Mouse (Mus musculus): Measurements from ENCODE around the gene Fbf1. TPM values are rescaled to one million over a fixed set of nuclear protein-coding genes. Genes with fewer than 3 reads are reported as not detected.
A peak's percentile ranks its signal among the peaks of the same experiment; 100 is the strongest.

Fbf1 gene
- polyA plus RNA-seq, 1 experiment, result 48.2 TPM

DNA sequence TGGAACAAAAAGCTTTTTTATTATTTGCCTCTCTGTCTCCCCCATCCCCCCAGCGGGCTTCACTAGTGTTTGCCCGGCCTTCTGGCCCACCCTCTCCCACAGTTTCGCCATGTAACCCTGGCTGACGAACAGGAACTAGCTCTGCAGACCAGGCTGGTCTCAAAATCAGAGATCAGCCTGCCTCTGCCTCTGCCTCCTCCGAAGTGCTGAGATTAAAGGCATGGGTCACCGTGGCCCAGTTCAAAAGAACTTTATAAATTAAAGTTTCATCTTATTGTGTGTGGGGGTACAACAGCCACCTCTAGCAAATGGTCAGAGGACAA, 29.6 kb upstream of the Fbf1 start:
- H3K27me3 ChIP-seq (ENCODE audit: control insufficient read depth, insufficient read depth, low read length), result no peaks in the 10 kb centered on the region
- TF ChIP-seq CTCF (IDR thresholded peaks at IDR 0.05; ENCODE audit: control insufficient read depth, insufficient read depth, insufficient replicate concordance, low read depth, low read length) (no peak), POLR2A (IDR thresholded peaks at IDR 0.05; ENCODE audit: control insufficient read depth, low read depth, low read length) (no peak)
- H3K36me3 ChIP-seq (ENCODE audit: control insufficient read depth, insufficient read depth, low read length), result peaks cover 2% of the 10 kb centered on the region; the same call in 1 of the 2 replicates
- H3K4me1 ChIP-seq (ENCODE audit: control insufficient read depth, insufficient read depth, low read length), result peaks cover 12% of the 10 kb centered on the region
- peak overlapping the region; percentile 35 for H3K4me3 ChIP-seq (ENCODE audit: control insufficient read depth, low read depth, low read length)
- no peak overlapping the region for H3K27ac ChIP-seq (ENCODE audit: control insufficient read depth, insufficient read depth, low read depth, low read length)

DNA sequence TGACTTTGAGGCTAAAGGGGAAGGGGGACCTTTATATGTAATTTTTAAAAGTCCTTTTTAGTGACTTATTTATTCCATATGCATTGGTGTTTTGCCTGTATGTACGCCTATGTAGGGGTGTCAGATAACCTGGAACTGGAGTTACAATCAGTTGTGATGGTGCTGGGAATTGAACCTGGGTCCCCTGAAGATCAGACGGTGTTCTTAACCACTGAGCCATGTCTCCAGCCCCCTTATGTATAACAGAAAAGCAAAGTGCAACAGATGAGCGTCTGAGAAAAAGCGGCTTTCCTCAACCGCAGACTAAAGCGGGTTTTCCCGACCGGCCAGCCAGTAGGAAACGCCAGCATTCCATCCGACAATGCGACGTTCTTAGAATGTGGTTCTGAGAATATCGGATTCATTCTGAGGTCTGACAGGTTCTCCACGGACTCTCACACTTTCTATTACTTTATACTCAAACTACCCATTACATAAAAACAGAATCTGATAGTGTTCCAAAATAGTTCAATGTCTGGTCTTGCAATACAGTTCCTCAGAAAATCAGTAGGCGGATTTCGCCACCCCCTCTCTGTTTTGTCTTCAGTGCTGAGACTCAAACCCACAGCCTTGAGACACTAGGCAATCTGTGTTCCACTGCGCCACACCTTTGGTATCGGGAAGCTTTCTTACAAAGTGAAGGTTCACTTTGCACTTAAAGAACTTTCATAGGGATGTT, 29.1 kb upstream of the Fbf1 start:
- peaks cover 12% of the 10 kb centered on the region for H3K4me1 ChIP-seq (ENCODE audit: control insufficient read depth, insufficient read depth, low read length)
- TF ChIP-seq POLR2A (IDR thresholded peaks at IDR 0.05; ENCODE audit: control insufficient read depth, low read depth, low read length) (no peak), CTCF (IDR thresholded peaks at IDR 0.05; ENCODE audit: control insufficient read depth, insufficient read depth, insufficient replicate concordance, low read depth, low read length) (no peak)
- H3K27me3 ChIP-seq (ENCODE audit: control insufficient read depth, insufficient read depth, low read length), result no peaks in the 10 kb centered on the region
- H3K27ac ChIP-seq (ENCODE audit: control insufficient read depth, insufficient read depth, low read depth, low read length), result no peak overlapping the region
- peaks cover 2% of the 10 kb centered on the region; the same call in 1 of the 2 replicates for H3K36me3 ChIP-seq (ENCODE audit: control insufficient read depth, insufficient read depth, low read length)
- peak overlapping the region; percentile 35 for H3K4me3 ChIP-seq (ENCODE audit: control insufficient read depth, low read depth, low read length)

DNA sequence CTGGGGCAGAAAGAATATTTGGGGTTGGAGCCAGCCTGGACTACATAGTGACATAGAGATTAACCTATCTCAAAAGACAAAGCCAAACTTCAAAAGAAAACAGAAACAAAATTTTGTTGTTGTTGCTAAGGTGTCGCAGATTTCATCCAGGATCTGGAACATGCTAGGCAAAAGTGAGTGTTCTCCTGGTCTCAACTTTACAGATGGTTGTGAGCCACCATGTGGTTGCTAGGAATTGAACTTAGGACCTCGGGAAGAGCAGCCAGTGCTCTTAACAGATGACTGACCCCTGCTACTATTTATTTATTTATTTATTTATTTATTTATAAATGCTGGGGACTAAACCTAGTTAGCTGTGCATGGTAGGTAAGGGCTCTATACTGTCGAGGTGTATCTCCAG, 28.4 kb upstream of the Fbf1 start:
- no peaks in the 10 kb centered on the region for H3K27me3 ChIP-seq (ENCODE audit: control insufficient read depth, insufficient read depth, low read length)
- H3K36me3 ChIP-seq (ENCODE audit: control insufficient read depth, insufficient read depth, low read length), result peaks cover 2% of the 10 kb centered on the region; the same call in 1 of the 2 replicates
- TF ChIP-seq CTCF (IDR thresholded peaks at IDR 0.05; ENCODE audit: control insufficient read depth, insufficient read depth, insufficient replicate concordance, low read depth, low read length) (no peak), POLR2A (IDR thresholded peaks at IDR 0.05; ENCODE audit: control insufficient read depth, low read depth, low read length) (no peak)
- peaks cover 12% of the 10 kb centered on the region for H3K4me1 ChIP-seq (ENCODE audit: control insufficient read depth, insufficient read depth, low read length)
- H3K27ac ChIP-seq (ENCODE audit: control insufficient read depth, insufficient read depth, low read depth, low read length), result no peak overlapping the region
- H3K4me3 ChIP-seq (ENCODE audit: control insufficient read depth, low read depth, low read length), result no peak overlapping the region

DNA sequence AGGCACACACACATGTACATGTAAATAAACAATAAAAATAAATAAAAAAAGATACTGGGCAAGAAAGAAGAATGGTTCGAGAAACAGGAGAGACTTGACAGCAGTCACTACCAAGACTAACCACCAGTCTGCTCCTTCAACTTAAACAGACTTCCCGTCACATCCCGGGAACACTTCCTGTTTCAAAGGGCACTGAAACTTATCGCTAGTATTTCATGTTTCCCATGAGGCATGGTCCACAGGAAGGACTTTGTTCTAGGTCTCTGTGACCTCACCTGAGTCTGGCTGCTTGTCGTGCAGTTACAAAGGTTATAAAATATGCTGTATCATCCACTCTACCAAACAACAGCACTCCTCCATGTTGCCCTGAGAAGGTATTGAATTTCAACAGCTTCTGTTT, 27.3 kb upstream of the Fbf1 start:
- Histone ChIP-seq H3K27ac (ENCODE audit: control insufficient read depth, insufficient read depth, low read depth, low read length) (no peak overlapping the region), H3K4me1 (ENCODE audit: control insufficient read depth, insufficient read depth, low read length) (peaks cover 12% of the 10 kb centered on the region), H3K36me3 (ENCODE audit: control insufficient read depth, insufficient read depth, low read length) (peaks cover 2% of the 10 kb centered on the region; the same call in 1 of the 2 replicates), H3K27me3 (ENCODE audit: control insufficient read depth, insufficient read depth, low read length) (no peaks in the 10 kb centered on the region), H3K4me3 (ENCODE audit: control insufficient read depth, low read depth, low read length) (no peak overlapping the region)
- TF ChIP-seq CTCF (IDR thresholded peaks at IDR 0.05; ENCODE audit: control insufficient read depth, insufficient read depth, insufficient replicate concordance, low read depth, low read length) (no peak), POLR2A (IDR thresholded peaks at IDR 0.05; ENCODE audit: control insufficient read depth, low read depth, low read length) (no peak)

DNA sequence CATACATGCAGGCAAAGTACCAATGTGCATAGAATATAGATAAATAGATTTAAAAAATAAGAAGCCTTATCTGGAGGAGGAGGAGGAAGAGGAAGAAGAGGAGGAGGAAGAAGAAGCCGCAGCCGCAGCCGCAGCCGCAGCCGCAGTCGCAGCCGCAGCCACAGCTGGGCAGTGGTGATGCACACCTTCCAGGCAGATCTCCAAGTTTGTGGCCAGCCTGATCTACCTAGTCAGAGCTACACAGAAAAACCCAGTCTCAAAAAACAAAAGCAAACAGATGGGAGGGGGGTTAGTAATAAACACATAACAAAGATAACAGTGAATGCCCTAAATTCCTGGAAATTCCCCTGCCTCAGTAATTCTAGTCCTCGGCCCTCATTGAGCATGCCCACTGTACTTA, 26.7 kb upstream of the Fbf1 start:
- Histone ChIP-seq H3K4me3 (ENCODE audit: control insufficient read depth, low read depth, low read length) (no peak overlapping the region), H3K36me3 (ENCODE audit: control insufficient read depth, insufficient read depth, low read length) (peaks cover 2% of the 10 kb centered on the region; the same call in 1 of the 2 replicates), H3K27ac (ENCODE audit: control insufficient read depth, insufficient read depth, low read depth, low read length) (no peak overlapping the region), H3K27me3 (ENCODE audit: control insufficient read depth, insufficient read depth, low read length) (no peaks in the 10 kb centered on the region), H3K4me1 (ENCODE audit: control insufficient read depth, insufficient read depth, low read length) (peaks cover 9% of the 10 kb centered on the region)
- TF ChIP-seq CTCF (IDR thresholded peaks at IDR 0.05; ENCODE audit: control insufficient read depth, insufficient read depth, insufficient replicate concordance, low read depth, low read length), result no peak
- TF ChIP-seq POLR2A (IDR thresholded peaks at IDR 0.05; ENCODE audit: control insufficient read depth, low read depth, low read length), result no peak

DNA sequence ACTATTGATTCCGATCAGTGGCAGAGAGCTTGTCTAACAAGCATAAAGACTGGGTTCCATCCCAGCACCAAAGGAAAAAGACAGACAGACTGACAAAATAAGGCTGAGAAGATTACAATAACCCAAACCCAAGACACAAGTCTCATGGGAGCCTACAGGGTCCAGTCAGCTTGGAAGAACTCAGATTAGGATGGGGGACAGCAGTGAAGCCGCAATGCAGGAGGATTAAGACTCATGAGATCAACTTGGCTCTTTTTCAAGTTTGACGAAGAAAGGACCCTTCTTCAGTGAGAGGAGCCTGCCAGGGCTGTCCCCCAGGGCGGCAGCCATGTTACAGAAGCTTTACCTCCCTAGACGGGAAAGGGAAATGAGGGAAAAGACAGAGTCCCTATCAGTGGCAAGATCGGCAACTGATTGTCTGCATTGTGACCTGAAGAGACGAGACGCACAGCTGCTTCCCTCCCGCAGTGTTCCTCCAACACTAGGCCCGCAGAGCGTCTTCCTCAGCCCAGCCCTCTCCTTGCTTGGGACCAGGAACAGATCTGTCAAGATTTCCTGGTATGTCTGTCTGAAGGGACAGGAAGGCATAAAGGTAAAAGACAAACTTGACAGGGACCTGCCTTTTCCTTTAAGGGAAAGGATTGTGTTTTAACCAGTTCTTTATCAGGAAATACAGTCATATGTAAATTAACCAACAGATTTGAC, 19.4 kb upstream of the Fbf1 start:
- H3K27me3 ChIP-seq (ENCODE audit: control insufficient read depth, insufficient read depth, low read length), result no peaks in the 10 kb centered on the region
- H3K4me3 ChIP-seq (ENCODE audit: control insufficient read depth, low read depth, low read length), result no peak overlapping the region
- TF ChIP-seq CTCF (IDR thresholded peaks at IDR 0.05; ENCODE audit: control insufficient read depth, insufficient read depth, insufficient replicate concordance, low read depth, low read length), result no peak
- no peak for TF ChIP-seq POLR2A (IDR thresholded peaks at IDR 0.05; ENCODE audit: control insufficient read depth, low read depth, low read length)
- H3K4me1 ChIP-seq (ENCODE audit: control insufficient read depth, insufficient read depth, low read length), result no peaks in the 10 kb centered on the region
- no peaks in the 10 kb centered on the region for H3K36me3 ChIP-seq (ENCODE audit: control insufficient read depth, insufficient read depth, low read length)
- H3K27ac ChIP-seq (ENCODE audit: control insufficient read depth, insufficient read depth, low read depth, low read length), result no peak overlapping the region

DNA sequence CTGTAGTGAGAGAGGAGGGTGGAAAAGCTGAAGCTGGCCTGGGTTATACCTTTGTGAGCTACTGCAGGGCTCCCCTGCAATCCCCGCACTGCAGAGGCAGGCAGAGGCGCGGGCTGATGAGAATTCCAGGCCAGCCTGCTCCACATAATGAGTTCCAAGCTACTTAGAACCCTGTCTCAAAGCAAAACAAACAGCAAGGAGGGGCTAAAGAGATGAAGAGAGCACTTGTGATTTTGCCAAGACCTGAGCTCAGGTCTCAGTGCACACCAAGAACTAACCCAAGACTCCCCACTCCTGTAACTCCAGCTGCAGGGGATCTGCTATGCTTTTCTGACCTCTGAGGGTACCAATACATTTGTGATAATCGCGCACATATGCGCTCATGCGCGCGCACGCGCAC, 18.4 kb upstream of the Fbf1 start:
- no peaks in the 10 kb centered on the region for H3K27me3 ChIP-seq (ENCODE audit: control insufficient read depth, insufficient read depth, low read length)
- no peaks in the 10 kb centered on the region for H3K36me3 ChIP-seq (ENCODE audit: control insufficient read depth, insufficient read depth, low read length)
- H3K4me3 ChIP-seq (ENCODE audit: control insufficient read depth, low read depth, low read length), result no peak overlapping the region
- no peaks in the 10 kb centered on the region for H3K4me1 ChIP-seq (ENCODE audit: control insufficient read depth, insufficient read depth, low read length)
- TF ChIP-seq CTCF (IDR thresholded peaks at IDR 0.05; ENCODE audit: control insufficient read depth, insufficient read depth, insufficient replicate concordance, low read depth, low read length) (no peak), POLR2A (IDR thresholded peaks at IDR 0.05; ENCODE audit: control insufficient read depth, low read depth, low read length) (no peak)
- H3K27ac ChIP-seq (ENCODE audit: control insufficient read depth, insufficient read depth, low read depth, low read length), result no peak overlapping the region
